Mouse (Mus musculus): ENCODE measurements around the gene Vegfb. TPM values are rescaled to one million over a fixed set of nuclear protein-coding genes. Genes with fewer than 3 reads are reported as not detected.
A peak's percentile ranks its signal among the peaks of the same experiment; 100 is the strongest.

Vegfb gene
- polyA plus RNA-seq, 1 experiment from 2014 or later, result 44.8 TPM

- Histone ChIP-seq H3K4me2 (peak overlapping the region; percentile 81), H3K27ac (peak overlapping the region; percentile 62), H3K4me3 (replicated peaks) (peak overlapping the region; percentile 69), H3K9me3 (no peaks in the 10 kb centered on the region), H3K27me3 (replicated peaks) (no peaks in the 10 kb centered on the region), H3K36me3 (peaks cover 34% of the 10 kb centered on the region), H3K4me1 (peaks cover 46% of the 10 kb centered on the region), H3K9ac (peak overlapping the region; percentile 45)
- ATAC-seq (ENCODE audit: insufficient read depth, low FRiP score, low read depth), result peak; percentile 42; the same call in 1 of the 2 replicates
- 9% methylated on average over 15 of the region's 15 CpGs for WGBS
Observed at GRCm38 (mm10) chr19:6968491-6969271, 18.8 kb downstream of the Vegfb start.

GRCm38 (mm10) chr19:6956461-6956860 is 31.0 kb downstream of the Vegfb start:
- no peak for ATAC-seq (ENCODE audit: insufficient read depth, low FRiP score, low read depth)
- Histone ChIP-seq H3K4me3 (replicated peaks) (no peak overlapping the region), H3K4me2 (no peak overlapping the region), H3K9me3 (no peaks in the 10 kb centered on the region), H3K9ac (no peak overlapping the region), H3K27me3 (replicated peaks) (no peaks in the 10 kb centered on the region), H3K4me1 (peaks cover 12% of the 10 kb centered on the region), H3K27ac (no peak overlapping the region), H3K36me3 (peaks cover 62% of the 10 kb centered on the region)
- 83% methylated on average over 10 of the region's 10 CpGs for WGBS

- H3K9me3 ChIP-seq, result no peaks in the 10 kb centered on the region
- no peak for ATAC-seq (ENCODE audit: insufficient read depth, low FRiP score, low read depth)
- H3K9ac ChIP-seq, result no peak overlapping the region
- peaks cover 57% of the 10 kb centered on the region for H3K36me3 ChIP-seq
- H3K4me2 ChIP-seq, result no peak overlapping the region
- H3K4me1 ChIP-seq, result peaks cover 12% of the 10 kb centered on the region
- no peaks in the 10 kb centered on the region for H3K27me3 ChIP-seq (replicated peaks)
- no peak overlapping the region for H3K4me3 ChIP-seq (replicated peaks)
- 62% methylated on average over 7 of the region's 7 CpGs for WGBS
- no peak overlapping the region for H3K27ac ChIP-seq
Observed at GRCm38 (mm10) chr19:6955424-6955823, 32.0 kb downstream of the Vegfb start.

- H3K27ac ChIP-seq, result no peak overlapping the region
- 49% methylated on average over 9 of the region's 9 CpGs for WGBS
- H3K27me3 ChIP-seq (replicated peaks), result no peaks in the 10 kb centered on the region
- H3K4me3 ChIP-seq (replicated peaks), result no peak overlapping the region
- ATAC-seq (ENCODE audit: insufficient read depth, low FRiP score, low read depth), result no peak
- H3K4me2 ChIP-seq, result no peak overlapping the region
- H3K9me3 ChIP-seq, result no peaks in the 10 kb centered on the region
- peaks cover 45% of the 10 kb centered on the region for H3K36me3 ChIP-seq
- H3K4me1 ChIP-seq, result peaks cover 15% of the 10 kb centered on the region
- no peak overlapping the region for H3K9ac ChIP-seq
Observed at GRCm38 (mm10) chr19:6954046-6954445, 33.4 kb downstream of the Vegfb start.

DNA sequence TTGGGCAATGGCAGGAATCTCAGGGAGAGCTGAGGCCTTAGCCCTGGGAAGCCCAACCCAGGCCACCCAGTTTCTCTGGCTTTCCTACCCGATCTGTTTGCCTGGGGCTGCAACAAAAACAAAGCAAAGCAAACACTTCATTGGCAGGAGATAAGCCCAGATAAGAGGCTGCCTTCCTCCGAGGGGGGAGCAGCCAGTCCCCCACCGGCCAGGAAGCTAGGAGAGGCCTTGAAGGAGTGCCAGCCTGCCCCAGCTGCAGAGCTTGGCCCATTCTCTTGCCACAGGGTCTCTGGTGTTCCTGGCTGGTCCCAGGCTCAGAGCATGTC is 34.8 kb downstream of the Vegfb start:
- peak overlapping the region; percentile 78 for H3K4me2 ChIP-seq
- WGBS, result 8% methylated on average over 3 of the region's 3 CpGs
- peak overlapping the region; percentile 59 for H3K4me3 ChIP-seq (replicated peaks)
- peak overlapping the region; percentile 4; the same call in 1 of the 2 replicates for H3K9ac ChIP-seq
- peak; percentile 29 for ATAC-seq (ENCODE audit: insufficient read depth, low FRiP score, low read depth)
- H3K27ac ChIP-seq, result peak overlapping the region; percentile 97
- H3K9me3 ChIP-seq, result no peaks in the 10 kb centered on the region
- peaks cover 15% of the 10 kb centered on the region for H3K4me1 ChIP-seq
- peaks cover 33% of the 10 kb centered on the region for H3K36me3 ChIP-seq
- no peaks in the 10 kb centered on the region for H3K27me3 ChIP-seq (replicated peaks)

GRCm38 (mm10) chr19:6951994-6952711 is 35.3 kb downstream of the Vegfb start:
- peak; percentile 29 for ATAC-seq (ENCODE audit: insufficient read depth, low FRiP score, low read depth)
- Histone ChIP-seq H3K27me3 (replicated peaks) (no peaks in the 10 kb centered on the region), H3K27ac (peak overlapping the region; percentile 97), H3K4me1 (peaks cover 16% of the 10 kb centered on the region), H3K9me3 (no peaks in the 10 kb centered on the region), H3K4me2 (peak overlapping the region; percentile 78), H3K9ac (peak overlapping the region; percentile 4), H3K36me3 (peaks cover 28% of the 10 kb centered on the region), H3K4me3 (replicated peaks) (peak overlapping the region; percentile 59)
- 3% methylated on average over 31 of the region's 31 CpGs for WGBS

- WGBS, result under 1% methylated on average over 35 of the region's 35 CpGs
- peak overlapping the region; percentile 78 for H3K4me2 ChIP-seq
- no peaks in the 10 kb centered on the region for H3K27me3 ChIP-seq (replicated peaks)
- ATAC-seq (ENCODE audit: insufficient read depth, low FRiP score, low read depth), result peak; percentile 72
- peaks cover 21% of the 10 kb centered on the region for H3K36me3 ChIP-seq
- peak overlapping the region; percentile 97 for H3K27ac ChIP-seq
- peaks cover 18% of the 10 kb centered on the region for H3K4me1 ChIP-seq
- H3K4me3 ChIP-seq (replicated peaks), result peak overlapping the region; percentile 59
- peak overlapping the region; percentile 75 for H3K9ac ChIP-seq
- H3K9me3 ChIP-seq, result no peaks in the 10 kb centered on the region
Observed at GRCm38 (mm10) chr19:6951381-6951968, 36.0 kb downstream of the Vegfb start.

GRCm38 (mm10) chr19:6950613-6951153 is 36.8 kb downstream of the Vegfb start:
- WGBS, result under 1% methylated on average over 28 of the region's 28 CpGs
- Histone ChIP-seq H3K4me2 (peak overlapping the region; percentile 78), H3K27me3 (replicated peaks) (no peaks in the 10 kb centered on the region), H3K9ac (peak overlapping the region; percentile 75), H3K27ac (peak overlapping the region; percentile 97), H3K36me3 (peaks cover 14% of the 10 kb centered on the region), H3K4me3 (replicated peaks) (peak overlapping the region; percentile 59), H3K9me3 (no peaks in the 10 kb centered on the region), H3K4me1 (peaks cover 18% of the 10 kb centered on the region)
- ATAC-seq (ENCODE audit: insufficient read depth, low FRiP score, low read depth), result peak; percentile 15; the same call in 1 of the 2 replicates

DNA sequence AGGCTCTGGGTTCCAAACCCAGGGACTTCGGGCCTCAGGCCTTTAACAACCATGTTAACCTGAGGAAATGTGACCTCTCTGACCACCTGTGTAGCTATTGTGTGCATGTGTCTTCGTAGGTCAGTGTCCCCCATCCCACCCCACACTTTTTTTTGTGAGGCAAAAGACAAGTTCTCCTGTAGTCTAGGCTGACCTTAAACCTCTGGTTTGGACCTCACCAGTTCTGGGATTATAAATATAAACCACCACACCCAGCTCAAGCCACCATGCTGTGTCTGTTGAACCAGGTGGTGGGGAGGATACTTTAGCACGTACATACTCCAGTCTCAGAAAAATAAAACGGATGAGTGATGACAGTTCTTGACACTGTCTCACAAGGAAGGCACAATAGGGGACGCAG is 37.5 kb downstream of the Vegfb start:
- H3K9ac ChIP-seq, result no peak overlapping the region

GRCm38 (mm10) chr19:6949532-6949931 is 37.9 kb downstream of the Vegfb start:
- Histone ChIP-seq H3K27me3 (replicated peaks) (no peaks in the 10 kb centered on the region), H3K36me3 (0 out of 2 replicates have a peak, but pooled peaks cover 4% of the 10 kb centered on the region), H3K4me1 (peaks cover 18% of the 10 kb centered on the region), H3K27ac (no peak overlapping the region), H3K4me3 (replicated peaks) (no peak overlapping the region), H3K9me3 (no peaks in the 10 kb centered on the region), H3K9ac (no peak overlapping the region), H3K4me2 (0 out of 2 replicates have a peak overlapping the region, but pooled peaks have one; percentile 78)
- ATAC-seq (ENCODE audit: insufficient read depth, low FRiP score, low read depth), result no peak
- WGBS, result 80% methylated on average over 5 of the region's 5 CpGs

More for the DNA sequence above, 37.5 kb downstream of the Vegfb start:
- H3K27ac ChIP-seq, result peak overlapping the region; percentile 97; the same call in 1 of the 2 replicates
- 58% methylated on average over 5 of the region's 5 CpGs for WGBS
- ATAC-seq (ENCODE audit: insufficient read depth, low FRiP score, low read depth), result no peak
- no peaks in the 10 kb centered on the region for H3K27me3 ChIP-seq (replicated peaks)
- peak overlapping the region; percentile 78 for H3K4me2 ChIP-seq
- H3K4me3 ChIP-seq (replicated peaks), result peak overlapping the region; percentile 59
- H3K4me1 ChIP-seq, result peaks cover 18% of the 10 kb centered on the region
- no peaks in the 10 kb centered on the region for H3K9me3 ChIP-seq
- H3K36me3 ChIP-seq, result peaks cover 7% of the 10 kb centered on the region; the same call in 1 of the 2 replicates

GRCm38 (mm10) chr19:6948186-6948585 is 39.3 kb downstream of the Vegfb start:
- no peak overlapping the region for H3K27ac ChIP-seq
- H3K9me3 ChIP-seq, result no peaks in the 10 kb centered on the region
- ATAC-seq (ENCODE audit: insufficient read depth, low FRiP score, low read depth), result no peak
- no peak overlapping the region for H3K4me2 ChIP-seq
- no peak overlapping the region for H3K4me3 ChIP-seq (replicated peaks)
- no peaks in the 10 kb centered on the region for H3K27me3 ChIP-seq (replicated peaks)
- H3K36me3 ChIP-seq, result no peaks in the 10 kb centered on the region
- 84% methylated on average over 4 of the region's 4 CpGs for WGBS
- H3K9ac ChIP-seq, result no peak overlapping the region
- H3K4me1 ChIP-seq, result peaks cover 20% of the 10 kb centered on the region

Data from stomach, embryonic 15.5 days (tissue).